Comparison of ENCODE assay signal across 13 mouse cellular contexts in the genomic region with DNA sequence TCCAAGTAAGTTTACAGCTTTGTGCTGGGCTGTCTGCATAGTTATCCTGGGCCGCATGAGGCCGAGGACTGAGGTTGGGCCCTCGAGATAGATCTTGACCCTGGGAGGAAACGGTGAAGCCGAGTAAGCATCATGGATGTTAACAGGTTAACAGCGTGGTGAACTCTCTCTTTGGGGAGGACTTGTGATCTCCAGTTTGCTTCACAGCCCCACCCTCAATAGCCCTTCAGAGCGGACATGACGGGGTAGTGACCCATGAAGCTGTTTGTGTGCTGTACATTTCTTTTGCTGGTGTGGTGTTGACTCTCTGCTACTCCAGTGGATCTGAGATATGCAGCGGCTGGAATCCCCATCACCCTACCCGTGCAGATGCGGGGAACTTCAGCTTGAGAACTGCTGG. TPM values are rescaled to one million over a fixed set of nuclear protein-coding genes. Genes with fewer than 3 reads are reported as not detected.
DNase-seq lines count a peak whose midpoint lies in the region; ATAC-seq and TF ChIP-seq lines count a peak whose summit lies in the region.
"Had no signal": no experiment of that assay in that cellular context is flagged by ENCODE, and none has a peak within 500 bp of the region (broad histone marks: within the 10 kb centered on the region; RNA-seq: fewer than 3 reads in every experiment).

No protein-coding gene starts in this region.

- no peak for DNase-seq in heart, postnatal 25 days (ENCODE audit: low spot score)
- no peak for DNase-seq in liver, adult 2 months (ENCODE audit: extremely low read depth, low read depth, low spot score)
- DNase-seq in liver = no peak
- DNase-seq in right cerebral cortex, postnatal 4 days = no peak
- no peak for DNase-seq in thymus, adult 18-20 months
- DNase-seq: adrenal gland, adult 8-10 months had no signal

- H3K4me3 ChIP-seq in heart, embryonic 14.5 days (ENCODE audit: control insufficient read depth in 1 of 2, insufficient read depth in 1 of 2, low read depth in 1 of 2, low read length in 2 of 2) = no peak overlapping the region
- no peak overlapping the region for H3K4me3 ChIP-seq in liver, adult 2 months (ENCODE audit: insufficient read depth, low read depth, low read length)
- no peak overlapping the region for H3K4me3 ChIP-seq in embryonic facial prominence, embryonic 15.5 days (replicated peaks)
- no peak overlapping the region for H3K4me3 ChIP-seq in midbrain, embryonic 16.5 days (ENCODE audit: low read depth, low read length)
- H3K4me3 ChIP-seq: hindbrain, embryonic 15.5 days had no signal

- 81% methylated on average over 11 of the region's 11 CpGs for WGBS in heart, embryonic 14.5 days
- WGBS in liver, adult 2 months = 73% methylated on average over 11 of the region's 11 CpGs
- 76% methylated on average over 11 of the region's 11 CpGs for WGBS in embryonic facial prominence, embryonic 15.5 days
- 76% methylated on average over 11 of the region's 11 CpGs for WGBS in midbrain, embryonic 16.5 days

- no peak for TF ChIP-seq CTCF in liver, adult 2 months (IDR thresholded peaks at IDR 0.05; ENCODE audit: low read depth, low read length)

- no peaks in the 10 kb centered on the region for H3K36me3 ChIP-seq in heart, embryonic 14.5 days (ENCODE audit: control insufficient read depth, insufficient read depth, low read length)
- H3K36me3 ChIP-seq in liver, adult 2 months (ENCODE audit: control insufficient read depth, insufficient read depth, low read length) = no peaks in the 10 kb centered on the region
- H3K36me3 ChIP-seq in embryonic facial prominence, embryonic 15.5 days = no peaks in the 10 kb centered on the region
- H3K36me3 ChIP-seq in midbrain, embryonic 16.5 days (ENCODE audit: control insufficient read depth, insufficient read depth, low read length) = no peaks in the 10 kb centered on the region
- H3K36me3 ChIP-seq: hindbrain, embryonic 15.5 days had no signal

- no peaks in the 10 kb centered on the region for H3K9me3 ChIP-seq in heart, embryonic 14.5 days (ENCODE audit: control insufficient read depth, low read length)
- no peaks in the 10 kb centered on the region for H3K9me3 ChIP-seq in embryonic facial prominence, embryonic 15.5 days (replicated peaks)
- no peaks in the 10 kb centered on the region for H3K9me3 ChIP-seq in midbrain, embryonic 16.5 days (replicated peaks; ENCODE audit: control insufficient read depth, low read length, poor library complexity, severe bottlenecking)
- H3K9me3 ChIP-seq: hindbrain, embryonic 15.5 days had no signal

- no peak for TF ChIP-seq POLR2A in liver, adult 2 months (IDR thresholded peaks at IDR 0.05; ENCODE audit: extremely low read depth, insufficient read depth, low read length)

- no peak overlapping the region for H3K9ac ChIP-seq in heart, embryonic 14.5 days (ENCODE audit: low read length)
- no peak overlapping the region; the same call in 1 of the 2 replicates for H3K9ac ChIP-seq in liver, adult 2 months (ENCODE audit: low read depth, low read length)
- H3K9ac ChIP-seq in embryonic facial prominence, embryonic 15.5 days = no peak overlapping the region
- H3K9ac ChIP-seq in midbrain, embryonic 16.5 days (ENCODE audit: low read depth, low read length) = no peak overlapping the region
- H3K9ac ChIP-seq: hindbrain, embryonic 15.5 days had no signal

- peak overlapping the region; percentile 1 to 37; a peak in 3 of 4 replicates for H3K27ac ChIP-seq in heart, embryonic 14.5 days (replicated peaks in 1 of 2; ENCODE audit: control insufficient read depth in 1 of 2, insufficient read depth in 1 of 2, low read depth in 2 of 2, low read length in 2 of 2)
- H3K27ac ChIP-seq in liver, adult 2 months (replicated peaks; ENCODE audit: insufficient read depth, low read depth, low read length) = peak overlapping the region; percentile 57
- peak overlapping the region; percentile 34; the same call in 1 of the 2 replicates for H3K27ac ChIP-seq in embryonic facial prominence, embryonic 15.5 days (replicated peaks)
- peak overlapping the region; percentile 48; the same call in 1 of the 2 replicates for H3K27ac ChIP-seq in midbrain, embryonic 16.5 days (ENCODE audit: low read length)
- H3K27ac ChIP-seq: liver, embryonic 14.5 days had no signal

- no peaks in the 10 kb centered on the region for H3K27me3 ChIP-seq in heart, embryonic 14.5 days (ENCODE audit: control insufficient read depth, insufficient read depth, low read length)
- H3K27me3 ChIP-seq in liver, adult 2 months (ENCODE audit: control insufficient read depth, insufficient read depth, low read length) = no peaks in the 10 kb centered on the region
- H3K27me3 ChIP-seq in embryonic facial prominence, embryonic 15.5 days = no peaks in the 10 kb centered on the region
- no peaks in the 10 kb centered on the region for H3K27me3 ChIP-seq in midbrain, embryonic 16.5 days (ENCODE audit: control insufficient read depth, insufficient read depth, low read depth, low read length)
- H3K27me3 ChIP-seq: hindbrain, embryonic 15.5 days had no signal

- intact Hi-C loops in heart, postnatal 25 days (cut with DNase I) = loop anchor here (5.0 kb wide), 1 partner anchor 39 kb away; no protein-coding TSS in a partner anchor

- no peaks in the 10 kb centered on the region; the same call in 1 of the 2 replicates for H3K79me2 ChIP-seq in liver, adult 2 months (ENCODE audit: control insufficient read depth, insufficient read depth, low read length)

- ATAC-seq in heart, embryonic 14.5 days (ENCODE audit: insufficient number of reproducible peaks, insufficient read depth, low FRiP score, low read depth) = no peak
- no peak for ATAC-seq in embryonic facial prominence, embryonic 15.5 days (ENCODE audit: insufficient number of reproducible peaks, low FRiP score, low TSS enrichment, low read depth)
- ATAC-seq in midbrain, embryonic 16.5 days = no peak
- ATAC-seq: forebrain, embryonic 16.5 days had no signal

- no peak overlapping the region for H3K4me2 ChIP-seq in heart, embryonic 14.5 days (ENCODE audit: low read length)
- no peak overlapping the region for H3K4me2 ChIP-seq in embryonic facial prominence, embryonic 15.5 days (replicated peaks)
- H3K4me2 ChIP-seq in midbrain, embryonic 16.5 days (ENCODE audit: low read length) = no peak overlapping the region
- H3K4me2 ChIP-seq: hindbrain, embryonic 15.5 days had no signal

- H3K4me1 ChIP-seq in heart, embryonic 14.5 days (ENCODE audit: control insufficient read depth in 2 of 2, insufficient read depth in 2 of 2, low read length in 2 of 2) = peaks cover 23 to 35% of the 10 kb centered on the region in 2 experiments
- peaks cover 13% of the 10 kb centered on the region; the same call in 1 of the 2 replicates for H3K4me1 ChIP-seq in liver, adult 2 months (ENCODE audit: control insufficient read depth, insufficient read depth, low read length)
- peaks cover 41% of the 10 kb centered on the region for H3K4me1 ChIP-seq in embryonic facial prominence, embryonic 15.5 days
- H3K4me1 ChIP-seq in midbrain, embryonic 16.5 days (ENCODE audit: control insufficient read depth, insufficient read depth, low read length) = peaks cover 24% of the 10 kb centered on the region

RNA-seq across cellular contexts. Expression of a gene that starts 21.1 kb away (rescaled TPM):
- 10.1 and 10.8 TPM in 2 replicates for polyA plus RNA-seq in heart, embryonic 14.5 days (2014; fragmentation: Nextera tagmentation; extraction: Ambion mirVana)
- total RNA-seq in heart, postnatal 25 days (2021) = 1 to 10 TPM; 3.8 to 6.0 TPM
- total RNA-seq in liver, adult 2 months (2014; rRNA removed) = 5.0 and 6.0 TPM in 2 replicates
- 1.8 and 3.4 TPM in 2 replicates for polyA plus RNA-seq in liver, adult 2 months (2012; rRNA removed)
- polyA plus RNA-seq in embryonic facial prominence, embryonic 15.5 days (2015; fragmentation: Nextera tagmentation; extraction: Ambion mirVana) = 14.4 and 15.8 TPM in 2 replicates
- polyA plus RNA-seq in midbrain, embryonic 16.5 days (2015; fragmentation: Nextera tagmentation; extraction: Ambion mirVana) = 23.7 and 24.3 TPM in 2 replicates

RNA-seq across cellular contexts. Expression of a gene that starts 50.9 kb away (rescaled TPM):
- not detected in 2 replicates for polyA plus RNA-seq in heart, embryonic 14.5 days (2014; fragmentation: Nextera tagmentation; extraction: Ambion mirVana)
- not detected for total RNA-seq in heart, postnatal 25 days (2021)
- 0.37 and 3.8 TPM in 2 replicates for total RNA-seq in liver, adult 2 months (2014; rRNA removed)
- polyA plus RNA-seq in liver, adult 2 months (2012; rRNA removed) = 0.72 and 2.9 TPM in 2 replicates
- not detected in 2 replicates for polyA plus RNA-seq in embryonic facial prominence, embryonic 15.5 days (2015; fragmentation: Nextera tagmentation; extraction: Ambion mirVana)
- 0.70 and 1.3 TPM in 2 replicates for polyA plus RNA-seq in midbrain, embryonic 16.5 days (2015; fragmentation: Nextera tagmentation; extraction: Ambion mirVana)
- total RNA-seq: adrenal gland, adult 8-10 months; layer of hippocampus, postnatal 14 days had no signal
- polyA plus RNA-seq: forebrain, embryonic 16.5 days had no signal
